26 mouse cellular contexts compared by ENCODE assay signal in the genomic region with DNA sequence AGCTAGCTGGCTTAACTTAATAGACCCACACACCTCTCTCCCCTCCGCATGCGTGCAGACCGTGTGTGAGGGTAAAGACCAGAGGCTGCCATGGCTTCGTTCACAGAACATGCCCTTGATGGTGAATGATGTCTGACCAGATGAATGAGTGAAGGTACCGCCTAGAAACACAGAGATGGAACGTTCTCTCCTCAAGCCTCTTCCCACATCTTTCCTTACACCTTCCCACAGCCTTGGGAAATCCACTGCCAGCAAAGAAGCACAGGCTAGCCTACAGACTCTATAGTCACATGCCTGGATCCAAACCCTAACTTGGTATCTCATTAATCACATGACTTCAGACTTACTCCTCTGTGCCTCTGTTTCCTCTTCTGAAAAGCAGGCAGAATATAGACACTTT. TPM values are rescaled to one million over a fixed set of nuclear protein-coding genes. Genes with fewer than 3 reads are reported as not detected.
"Had no signal": no experiment of that assay in that cellular context is flagged by ENCODE, and none has a peak within 500 bp of the region (broad histone marks: within the 10 kb centered on the region; RNA-seq: fewer than 3 reads in every experiment).

No protein-coding gene starts in this region.

- H3K27me3 ChIP-seq: heart, embryonic 15.5 days; hindbrain, embryonic 15.5 days; kidney, embryonic 15.5 days; limb, embryonic 12.5 days; liver, embryonic 13.5 days; liver, embryonic 15.5 days had no signal

- H3K9me3 ChIP-seq: heart, embryonic 13.5 days; heart, embryonic 15.5 days; hindbrain, embryonic 13.5 days; hindbrain, embryonic 15.5 days; kidney, embryonic 15.5 days; limb, embryonic 12.5 days; liver, embryonic 13.5 days; liver, embryonic 15.5 days had no signal

- H3K27ac ChIP-seq: heart, adult 2 months; heart, embryonic 13.5 days; heart, embryonic 15.5 days; hindbrain, embryonic 15.5 days; kidney, embryonic 15.5 days; kidney, postnatal 0 days; limb, embryonic 12.5 days; liver, embryonic 13.5 days; liver, embryonic 15.5 days had no signal

- H3K4me1 ChIP-seq: liver, embryonic 13.5 days; liver, embryonic 15.5 days had no signal

- H3K4me3 ChIP-seq: heart, adult 2 months; heart, embryonic 13.5 days; heart, embryonic 15.5 days; hindbrain, embryonic 13.5 days; hindbrain, embryonic 15.5 days; kidney, embryonic 15.5 days; limb, embryonic 12.5 days; liver, embryonic 13.5 days; liver, embryonic 15.5 days had no signal

- H3K36me3 ChIP-seq: heart, embryonic 13.5 days; heart, embryonic 15.5 days; hindbrain, embryonic 13.5 days; hindbrain, embryonic 15.5 days; kidney, embryonic 15.5 days; limb, embryonic 12.5 days; liver, embryonic 13.5 days; liver, embryonic 15.5 days had no signal

- ATAC-seq: intestine, embryonic 16.5 days; liver, postnatal 0 days had no signal

- DNase-seq: gastrocnemius, postnatal 14 days; gastrocnemius, postnatal 36 days; heart, adult 11 months; heart, adult 2 months; heart, postnatal 14 days; heart, postnatal 36 days; kidney, adult 11 months; kidney, adult 2 months; kidney, adult 9 months; kidney, postnatal 14 days; kidney, postnatal 36 days; layer of hippocampus, postnatal 36 days; left cerebral cortex, postnatal 4 days; liver; liver, embryonic 13.5 days; liver, postnatal 0 days had no signal

RNA-seq across cellular contexts. Expression of gene Syt13, which starts 18.5 kb away (rescaled TPM):
- total RNA-seq: hematopoietic stem cell, adult 5-6 weeks had no signal
